Mouse (Mus musculus): ENCODE measurements around the gene Csk.

- TF ChIP-seq CHD2 (IDR thresholded peaks at IDR 0.05; ENCODE audit: low read length) (no peak), GATA1 (IDR thresholded peaks at IDR 0.05; ENCODE audit: low read depth, low read length) (no peak), CTCF (IDR thresholded peaks at IDR 0.05 in 2 of 3, conservative IDR thresholded peaks at IDR 0.05 in 1 of 3; ENCODE audit: control insufficient read depth in 1 of 3, insufficient read depth in 1 of 3, low read depth in 2 of 3, low read length in 3 of 3, poor library complexity in 1 of 3, severe bottlenecking in 1 of 3) (no peak), POLR2A (IDR thresholded peaks at IDR 0.05; ENCODE audit: control insufficient read depth in 1 of 2, insufficient read depth in 1 of 2, low read depth in 1 of 2, low read length in 2 of 2, poor library complexity in 1 of 2) (no peak), MAX (IDR thresholded peaks at IDR 0.05; ENCODE audit: low read length) (no peak), SIN3A (IDR thresholded peaks at IDR 0.05; ENCODE audit: low read length) (no peak), TAL1 (IDR thresholded peaks at IDR 0.05; ENCODE audit: low read length) (no peak), SMC3 (IDR thresholded peaks at IDR 0.05; ENCODE audit: low read depth, low read length) (no peak), POLR2AphosphoS2 (IDR thresholded peaks at IDR 0.05; ENCODE audit: low read length) (no peak), RAD21 (IDR thresholded peaks at IDR 0.05; ENCODE audit: low read depth, low read length) (no peak), USF1 (IDR thresholded peaks at IDR 0.05; ENCODE audit: low read depth, low read length) (no peak), BHLHE40 (IDR thresholded peaks at IDR 0.05; ENCODE audit: borderline replicate concordance, low read depth, low read length) (no peak), TBP (IDR thresholded peaks at IDR 0.05; ENCODE audit: low read depth, low read length) (no peak)
Measured at GRCm38 (mm10) chr9:57653283-57653682, at the start of gene Csk.

All from MEL (cell line).